Mouse (Mus musculus): Measurements from ENCODE around the gene Unc50.
A peak's percentile ranks its signal among the peaks of the same experiment; 100 is the strongest.

Unc50 gene

DNA sequence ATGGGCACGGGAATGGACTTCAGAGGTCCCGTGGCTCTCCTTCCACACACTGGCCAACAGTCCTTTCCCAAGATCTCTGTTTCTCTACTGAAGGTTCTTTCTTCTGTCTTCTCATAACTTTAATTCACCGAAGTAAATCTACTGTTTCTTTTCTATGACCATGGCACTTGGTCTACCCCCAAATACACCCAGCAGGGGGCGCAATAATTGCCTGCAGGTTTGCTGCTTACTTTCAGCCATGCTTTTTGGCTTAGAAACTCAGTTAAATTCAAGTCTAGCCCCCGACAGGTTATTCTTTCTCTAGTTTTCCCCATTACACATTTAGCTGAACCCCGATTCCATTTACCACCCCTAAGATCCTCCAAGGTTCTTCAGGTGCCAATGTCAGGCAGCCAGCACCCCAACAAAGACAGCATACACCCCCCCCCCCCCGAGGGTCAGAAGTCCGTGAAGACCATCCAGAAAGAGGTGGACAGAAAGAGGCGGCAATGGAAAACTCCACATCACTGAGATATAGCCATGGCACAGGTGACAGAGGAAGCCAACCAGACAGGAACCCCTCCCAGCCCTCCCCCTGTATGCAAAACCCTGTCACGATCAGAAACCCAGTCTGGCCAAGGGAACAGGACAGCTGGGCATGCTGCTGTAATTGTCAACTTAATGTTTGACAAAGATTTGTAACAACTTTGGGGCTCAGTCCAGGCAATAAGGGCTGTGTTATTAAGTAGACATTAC lies 18.6 kb downstream of the Unc50 start:
- peak; percentile 58 for DNase-seq (ENCODE audit: low read depth, low spot score)

DNA sequence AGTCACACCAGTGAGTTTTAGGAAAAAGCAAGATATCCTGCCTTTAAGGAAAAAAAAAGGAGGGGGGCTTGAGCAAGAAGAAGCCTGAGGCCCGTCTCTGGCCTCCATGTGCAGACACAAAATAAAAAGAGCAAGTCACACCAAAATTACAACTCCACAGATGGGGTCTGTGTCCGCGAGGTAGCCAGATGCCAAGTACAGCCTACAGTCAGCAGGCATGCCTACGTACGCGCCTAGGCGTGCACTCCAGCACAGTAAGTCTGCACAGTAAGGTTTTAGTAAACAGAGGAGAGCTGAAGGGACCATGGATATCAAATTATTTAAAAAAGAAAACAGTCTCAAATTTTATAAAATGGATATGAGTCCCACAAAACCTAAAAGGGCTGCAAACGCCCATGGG lies 21.3 kb downstream of the Unc50 start:
- no peak for DNase-seq (ENCODE audit: low read depth, low spot score)

DNA sequence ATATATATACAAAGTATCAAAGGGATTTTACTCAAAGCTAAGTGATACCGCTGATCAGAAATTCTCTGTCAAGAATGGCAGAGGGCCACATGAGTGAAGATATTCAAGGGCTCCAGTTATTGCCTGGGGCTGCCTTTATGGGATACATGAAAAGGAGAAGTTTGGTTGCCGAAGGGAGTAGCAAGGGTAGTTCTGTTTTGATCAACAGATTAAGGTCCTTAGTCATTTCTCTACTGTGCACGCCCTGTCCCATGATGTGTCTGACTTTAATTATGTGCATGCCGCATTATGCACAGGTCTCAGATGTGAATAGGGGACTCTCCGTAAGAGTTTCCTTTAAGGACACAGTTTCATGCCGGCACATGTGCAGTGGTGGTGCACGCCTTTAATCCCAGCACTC lies 27.6 kb downstream of the Unc50 start:
- no peak for DNase-seq (ENCODE audit: low read depth, low spot score)

DNA sequence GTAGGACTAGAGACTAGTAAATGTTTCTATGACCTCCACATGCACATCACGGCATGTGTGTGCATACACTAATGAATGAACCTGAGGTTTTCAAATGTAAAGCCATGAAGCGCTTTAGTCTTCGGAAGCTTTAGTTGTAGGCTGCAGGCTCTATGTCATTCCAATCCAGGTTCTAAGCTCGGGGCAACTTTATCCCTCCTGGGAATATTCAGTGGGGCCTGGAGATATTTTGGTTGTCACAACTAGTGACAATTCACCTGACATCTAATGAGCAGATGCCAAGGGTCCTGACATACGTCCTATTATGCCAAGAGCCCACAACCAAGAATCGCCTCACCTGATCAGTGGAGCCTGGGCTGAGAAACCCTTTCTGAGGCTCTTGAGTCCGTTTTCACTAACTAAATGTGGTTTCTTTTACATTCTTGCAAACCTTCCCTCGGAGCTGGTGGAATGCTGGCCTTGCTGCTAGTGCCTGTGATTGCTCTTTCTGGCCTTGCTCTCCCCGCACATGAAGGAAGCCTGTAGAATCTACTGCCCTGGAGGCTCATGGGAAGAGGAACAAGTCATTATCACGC lies 35.0 kb downstream of the Unc50 start:
- no peak for DNase-seq (ENCODE audit: low read depth, low spot score)

DNA sequence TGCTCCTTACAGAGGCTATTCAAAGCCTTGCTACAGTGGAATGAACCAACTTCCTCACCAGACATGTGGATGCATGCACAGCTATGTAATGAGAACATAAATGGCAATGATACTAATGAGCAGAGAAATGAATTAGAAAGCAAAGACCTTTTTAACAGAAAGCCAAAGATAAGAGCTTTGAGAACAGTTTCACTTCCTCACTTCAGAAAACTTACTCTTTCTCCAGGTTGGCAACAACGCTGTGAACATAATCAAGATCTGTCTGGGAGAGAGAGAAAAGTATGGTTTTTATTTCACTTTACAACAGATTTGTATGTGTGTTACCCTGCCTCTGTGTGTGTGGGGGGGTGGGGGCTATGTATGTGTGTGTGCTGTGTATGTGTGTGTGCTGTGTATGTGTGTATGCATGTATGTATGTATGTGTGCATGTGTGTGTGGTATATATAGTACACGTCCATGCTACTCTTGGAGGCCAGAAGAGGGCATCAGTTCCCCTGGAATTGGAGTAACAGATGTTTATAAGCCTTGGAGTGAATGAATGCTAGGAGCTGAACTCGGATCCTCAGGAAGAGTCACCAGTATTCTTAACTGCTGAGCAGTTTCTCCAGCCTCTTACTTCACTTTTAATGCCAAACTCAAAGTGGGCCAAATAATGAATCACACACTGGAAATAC lies 36.5 kb downstream of the Unc50 start:
- no peak for DNase-seq (ENCODE audit: low read depth, low spot score)

DNA sequence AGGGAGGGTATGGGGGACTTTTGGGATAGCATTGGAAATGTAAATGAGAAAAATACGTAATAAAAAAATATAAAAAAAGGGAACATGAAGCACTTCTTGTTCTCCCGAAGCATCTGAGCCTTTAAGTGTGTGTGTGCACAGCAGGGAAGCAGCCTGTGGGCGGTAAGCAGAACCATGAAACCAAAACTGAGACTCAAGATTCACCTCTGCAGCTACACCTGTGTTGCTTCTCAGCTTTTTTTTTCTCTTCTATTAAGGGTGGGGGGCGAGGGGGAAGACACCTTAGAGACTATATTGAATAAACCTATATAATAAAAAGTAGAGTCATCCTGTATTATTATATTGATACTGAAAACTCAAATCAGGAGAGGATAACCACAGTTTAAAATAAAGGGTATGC lies 37.9 kb downstream of the Unc50 start:
- no peak for DNase-seq (ENCODE audit: low read depth, low spot score)

DNA sequence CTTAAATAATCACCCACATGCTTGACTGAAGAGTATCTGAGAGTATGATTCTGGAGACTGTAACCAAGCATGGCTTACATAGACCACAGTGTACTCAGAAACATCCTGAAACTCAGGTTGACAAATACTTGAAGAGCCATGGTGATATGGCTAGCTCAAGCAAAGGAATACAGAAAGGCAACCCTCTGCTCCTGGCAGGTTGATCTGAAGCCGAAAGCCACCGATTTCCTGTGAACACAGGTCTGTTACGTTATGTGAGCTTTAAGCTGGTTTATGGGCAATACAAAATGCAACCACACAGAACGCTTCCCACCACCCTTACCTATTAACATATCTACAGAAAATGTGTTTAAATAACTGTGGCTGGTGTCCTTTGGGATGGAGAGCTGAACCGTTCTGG lies 39.1 kb downstream of the Unc50 start:
- DNase-seq (ENCODE audit: low read depth, low spot score): no peak

DNA sequence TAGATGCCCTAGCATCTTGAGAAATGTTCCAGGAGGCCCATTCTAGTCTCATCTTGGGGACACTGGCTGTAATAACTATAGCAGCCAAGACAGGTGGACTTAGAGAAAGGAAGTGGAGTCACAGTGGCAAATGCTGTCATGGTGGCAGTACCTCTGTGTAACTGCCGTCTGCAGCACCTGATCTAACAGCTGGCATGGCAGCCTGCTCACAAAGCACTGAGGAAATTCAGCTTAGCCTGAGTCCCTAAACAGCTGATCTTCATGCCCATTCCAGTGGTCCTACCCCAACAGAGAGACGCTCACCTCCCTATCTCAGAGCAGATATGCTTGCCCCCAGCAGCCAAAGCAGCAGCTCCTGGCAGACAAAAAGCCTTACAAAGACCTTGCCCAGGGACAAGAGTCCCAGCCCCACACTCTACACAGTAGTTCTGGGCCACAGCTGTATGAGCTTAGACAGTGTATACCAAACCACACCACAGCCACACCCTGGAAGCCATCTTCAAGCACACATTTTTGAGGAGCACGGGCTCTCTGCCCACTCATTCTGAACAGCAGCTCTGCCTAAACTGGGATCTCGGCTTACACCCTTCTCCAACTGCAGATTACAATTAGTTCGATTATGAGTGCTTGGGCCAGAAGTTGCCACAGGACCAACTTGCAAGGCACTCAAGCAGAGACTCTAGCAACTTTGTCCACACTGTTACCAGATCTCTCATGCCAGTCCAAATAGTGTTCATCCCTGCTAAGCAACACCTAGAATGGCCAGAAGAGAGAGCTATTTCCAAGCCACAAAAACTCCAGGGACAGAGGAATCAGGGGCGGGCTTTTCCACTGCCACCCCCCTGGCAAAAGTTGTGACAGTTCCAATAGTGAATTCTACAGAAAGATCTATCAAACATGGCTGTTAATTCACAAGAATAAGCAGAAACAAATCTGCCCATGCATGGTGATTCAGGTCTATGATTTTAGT lies 41.5 kb downstream of the Unc50 start:
- no peak for DNase-seq (ENCODE audit: low read depth, low spot score)

DNA sequence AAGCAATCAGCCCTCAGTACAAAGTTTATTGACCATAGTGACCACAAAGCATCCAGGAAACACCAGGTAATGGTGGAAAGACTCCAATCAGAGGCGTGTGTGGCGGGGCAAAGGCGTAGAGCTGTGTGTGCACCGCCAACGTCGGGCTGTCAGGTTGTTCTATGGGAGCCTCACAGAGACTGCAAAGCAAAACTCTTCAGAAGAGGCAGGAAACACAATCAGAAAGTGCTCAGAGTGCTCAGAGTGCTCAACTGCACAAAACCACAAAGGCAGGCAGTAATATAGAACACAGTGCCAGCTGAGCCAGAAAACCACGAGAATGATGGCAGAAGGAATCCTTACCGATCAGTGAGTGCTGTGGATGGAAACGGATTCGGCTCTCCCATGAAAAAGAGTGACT lies 43.3 kb downstream of the Unc50 start:
- DNase-seq (ENCODE audit: low read depth, low spot score): no peak

DNA sequence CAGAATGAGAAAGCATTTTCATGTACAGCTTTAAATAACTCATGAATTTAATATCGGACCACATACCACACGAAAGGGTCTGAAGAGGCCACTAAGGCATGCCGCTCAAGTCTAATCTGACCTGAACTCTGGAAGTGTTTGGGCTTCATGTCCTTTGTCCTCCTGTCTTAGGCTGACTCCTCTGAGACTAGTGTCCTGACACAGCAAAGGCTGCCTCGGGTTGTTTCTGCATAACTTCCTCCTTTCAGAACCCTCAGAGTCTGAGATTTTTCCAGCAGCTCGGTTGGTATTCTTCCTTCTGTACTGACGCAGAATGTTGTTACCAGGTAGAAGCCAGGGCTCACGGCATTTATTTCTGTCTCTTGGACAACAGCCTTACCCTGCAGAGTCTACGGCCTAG lies 44.1 kb downstream of the Unc50 start:
- no peak for DNase-seq (ENCODE audit: low read depth, low spot score)

DNA sequence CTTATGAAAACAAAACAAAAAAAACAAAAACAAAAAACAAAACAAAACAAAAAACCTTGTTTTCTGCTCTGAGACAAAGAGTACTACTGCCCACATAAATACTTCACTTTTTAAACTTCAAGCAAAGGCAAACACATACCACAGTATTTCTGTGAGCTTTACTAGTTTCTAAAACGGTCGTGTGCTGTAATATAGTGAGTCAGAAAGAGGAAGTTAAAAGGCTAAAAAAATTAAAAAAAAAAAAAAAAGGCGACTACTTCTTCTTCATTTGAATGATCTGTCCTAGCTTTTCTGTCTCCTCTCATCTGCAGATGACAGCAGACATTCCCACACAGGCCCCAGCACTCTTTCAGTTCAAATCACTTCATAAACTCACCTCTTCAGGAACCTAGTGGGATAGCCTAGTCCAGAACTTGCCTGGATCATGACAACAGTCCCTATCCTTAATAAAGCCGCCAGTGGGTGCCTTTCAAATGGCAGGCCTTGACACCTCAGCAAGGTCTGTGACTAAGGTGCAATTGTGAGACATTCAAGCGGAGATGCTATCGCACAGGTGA lies 44.8 kb downstream of the Unc50 start:
- DNase-seq (ENCODE audit: low read depth, low spot score): no peak

DNA sequence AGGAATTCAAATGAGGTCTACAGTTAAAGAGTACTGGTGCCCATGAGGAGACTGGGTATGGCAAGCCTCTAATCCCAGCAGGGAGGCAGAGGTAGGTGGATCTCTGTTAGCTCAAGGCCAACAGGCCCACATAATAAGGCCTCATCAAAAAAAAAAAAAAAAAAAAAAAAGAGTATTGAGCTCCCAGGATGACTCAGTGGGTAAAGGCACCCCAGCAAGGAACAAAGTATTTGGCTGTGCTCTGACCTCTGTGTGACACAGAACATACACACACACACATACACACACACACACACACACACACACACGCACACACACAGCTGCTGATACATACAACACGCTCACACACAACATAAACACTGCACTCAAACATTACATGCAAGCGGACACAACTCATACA lies 45.4 kb downstream of the Unc50 start:
- no peak for DNase-seq (ENCODE audit: low read depth, low spot score)

DNA sequence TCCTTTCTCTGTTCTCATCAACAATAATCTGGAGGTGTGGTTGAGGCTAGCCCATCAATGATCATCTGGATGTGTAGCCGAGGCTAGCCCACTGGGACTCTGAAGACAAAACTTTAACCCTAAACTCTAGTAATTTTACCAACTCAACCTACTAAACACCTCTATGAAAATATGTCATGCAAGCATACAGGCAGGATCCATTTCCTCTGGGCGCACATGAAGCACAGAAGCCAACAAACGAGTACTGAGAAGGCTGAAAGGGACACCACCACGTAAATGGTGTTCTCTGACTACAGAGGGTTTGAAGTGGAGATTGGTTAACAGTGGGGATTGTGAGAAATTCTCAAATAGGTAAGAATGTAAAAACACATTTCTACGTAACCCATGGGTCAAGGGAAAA lies 47.3 kb downstream of the Unc50 start:
- DNase-seq (ENCODE audit: low read depth, low spot score): no peak

DNA sequence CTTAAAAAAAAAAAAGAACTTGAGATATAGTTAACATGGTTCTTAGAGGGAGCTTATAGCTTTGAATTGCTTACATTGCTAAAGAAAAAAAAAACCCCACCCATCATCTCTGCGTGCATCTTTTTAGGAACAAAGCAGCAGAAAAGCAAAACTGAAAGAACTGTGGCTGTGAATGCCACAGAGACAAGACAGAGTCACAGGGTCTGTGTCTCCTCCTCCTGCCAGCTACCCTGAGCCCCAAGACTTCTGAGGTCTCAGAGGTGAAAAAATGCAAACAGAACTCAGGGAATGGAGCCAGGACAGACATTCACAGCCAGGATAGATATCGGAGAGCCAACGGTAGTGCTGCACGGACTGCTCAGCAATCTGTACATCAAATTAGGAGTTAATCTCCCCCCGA lies 48.0 kb downstream of the Unc50 start:
- no peak for DNase-seq (ENCODE audit: low read depth, low spot score)

DNA sequence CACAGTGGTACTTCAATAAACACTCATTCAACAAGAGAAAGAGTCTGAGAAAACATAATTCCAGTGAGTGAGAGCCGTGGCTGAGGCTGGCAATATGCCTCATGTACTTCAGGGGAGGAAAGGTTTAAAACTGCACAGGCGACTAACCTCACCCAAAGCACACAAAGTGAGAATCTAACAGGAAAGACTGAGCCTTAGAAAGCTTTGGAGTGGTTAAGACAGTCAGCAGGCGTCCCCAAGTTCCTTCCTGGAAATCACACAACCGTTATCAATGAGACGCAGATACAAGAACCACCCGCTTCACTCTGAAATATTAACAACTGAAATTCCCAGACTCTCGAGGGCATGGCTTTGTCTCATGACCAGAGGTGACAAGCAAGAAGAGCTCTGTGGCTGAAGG lies 48.5 kb downstream of the Unc50 start:
- DNase-seq (ENCODE audit: low read depth, low spot score): no peak

DNA sequence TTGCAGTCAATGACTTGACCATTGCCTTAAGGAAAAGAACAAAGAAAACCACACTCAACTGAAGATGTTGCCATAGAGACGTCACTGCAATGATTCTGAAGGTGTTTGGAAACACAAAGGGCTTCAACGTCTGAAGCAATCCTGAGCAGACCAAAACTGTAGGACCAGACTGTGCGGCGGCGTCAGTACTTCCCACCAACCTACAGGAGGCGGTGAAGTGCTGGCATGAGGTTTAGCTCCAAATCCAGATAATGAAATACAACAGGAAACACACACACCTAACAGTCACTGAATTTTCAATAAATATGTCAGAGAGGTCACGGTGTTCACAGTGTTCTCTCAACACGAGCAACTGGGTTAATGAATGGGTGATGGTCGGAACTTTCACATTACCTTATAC lies 49.1 kb downstream of the Unc50 start:
- DNase-seq (ENCODE audit: low read depth, low spot score): peak; percentile 52

DNA sequence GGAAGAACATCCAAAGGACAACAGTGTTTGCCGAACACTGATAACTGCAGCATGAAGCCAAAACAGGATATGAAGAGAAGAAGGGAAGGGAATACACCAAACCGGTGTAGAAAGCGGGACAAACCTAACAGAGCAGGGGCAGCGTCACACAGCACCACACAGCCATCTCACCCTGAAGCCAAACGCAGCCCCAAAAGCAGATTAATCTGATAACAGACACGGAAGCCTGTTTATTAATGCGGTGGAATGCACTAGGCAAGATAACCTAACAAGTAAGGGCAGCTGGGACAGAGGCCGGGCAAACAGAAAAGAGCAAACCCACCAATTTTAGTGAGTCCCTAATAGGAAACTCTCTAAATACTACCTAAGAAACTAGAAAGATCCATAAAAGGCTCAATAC lies 49.8 kb downstream of the Unc50 start:
- DNase-seq (ENCODE audit: low read depth, low spot score): no peak

DNA sequence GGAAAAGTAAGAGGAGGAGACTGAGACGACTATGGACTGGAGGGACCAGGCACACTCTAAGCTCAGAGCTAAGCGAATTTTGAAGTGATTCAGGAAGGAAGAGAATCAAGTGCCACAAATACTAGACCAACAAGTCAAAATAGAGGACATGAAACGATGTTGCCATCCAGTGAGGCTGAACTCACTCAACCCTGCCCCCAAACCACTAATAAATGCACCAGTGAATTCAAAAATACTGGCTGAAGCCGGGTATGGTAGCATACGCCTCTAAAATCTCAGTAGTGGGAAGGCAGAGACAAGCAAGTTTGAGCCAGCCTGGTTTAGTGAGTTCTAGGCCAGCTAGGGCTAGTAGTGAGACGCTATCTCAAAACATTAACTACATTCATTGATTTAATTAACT lies 50.8 kb downstream of the Unc50 start:
- DNase-seq (ENCODE audit: low read depth, low spot score): no peak

DNA sequence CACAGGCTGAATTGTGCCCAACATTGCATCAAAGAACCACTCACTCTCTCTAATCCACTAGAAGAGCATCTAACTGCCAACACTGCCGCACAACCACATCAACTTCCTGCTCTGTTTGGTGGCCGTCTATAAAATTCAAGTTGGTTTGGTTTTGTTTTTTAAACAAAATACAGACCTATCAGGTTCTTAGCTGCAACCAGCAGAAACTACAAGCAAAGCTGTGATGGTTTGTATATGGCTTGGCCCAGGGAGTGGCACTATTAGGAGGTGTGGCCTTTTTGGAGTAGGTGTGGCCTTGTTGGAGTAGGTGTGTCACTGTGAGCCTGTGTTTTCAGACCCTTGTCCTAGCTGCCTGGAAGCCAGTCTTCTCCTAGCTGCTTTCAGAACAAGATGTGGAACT lies 51.4 kb downstream of the Unc50 start:
- DNase-seq (ENCODE audit: low read depth, low spot score): no peak

DNA sequence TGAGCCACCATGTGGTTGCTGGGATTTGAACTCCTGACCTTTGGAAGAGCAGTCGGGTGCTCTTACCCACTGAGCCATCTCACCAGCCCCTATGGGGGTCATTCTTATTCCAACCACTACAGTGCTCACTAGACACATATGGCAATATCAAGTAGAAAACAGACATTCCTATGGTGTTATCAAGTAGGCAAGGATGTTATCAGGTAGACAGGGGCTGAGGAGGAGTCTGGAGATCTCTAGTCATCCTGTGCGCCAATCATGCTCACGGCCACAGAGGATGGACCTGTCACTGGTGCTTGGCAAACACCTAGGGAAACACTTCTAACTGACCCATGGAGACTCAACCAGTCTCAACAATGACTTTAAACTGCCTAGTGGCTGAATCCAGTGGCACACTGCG lies 54.7 kb downstream of the Unc50 start:
- DNase-seq (ENCODE audit: low read depth, low spot score): no peak

DNA sequence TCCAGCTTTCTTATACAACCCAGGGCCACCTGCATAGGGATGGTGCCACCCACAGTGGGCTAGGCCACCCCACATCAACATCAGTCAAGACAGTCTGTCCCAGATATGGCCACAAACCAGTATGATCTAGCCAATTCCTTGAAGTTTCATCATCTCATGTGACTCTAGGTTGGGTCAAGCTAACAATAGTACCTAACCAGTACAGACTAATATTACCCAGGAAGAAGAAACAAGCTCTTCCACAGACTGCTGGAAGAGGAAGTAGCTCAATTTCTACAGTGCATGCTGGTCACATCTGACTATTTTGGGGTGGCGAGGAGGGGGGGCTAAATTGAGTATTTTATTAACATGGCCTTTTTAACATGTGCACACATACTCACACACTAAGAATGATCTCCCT lies 56.5 kb downstream of the Unc50 start:
- no peak for DNase-seq (ENCODE audit: low read depth, low spot score)

DNA sequence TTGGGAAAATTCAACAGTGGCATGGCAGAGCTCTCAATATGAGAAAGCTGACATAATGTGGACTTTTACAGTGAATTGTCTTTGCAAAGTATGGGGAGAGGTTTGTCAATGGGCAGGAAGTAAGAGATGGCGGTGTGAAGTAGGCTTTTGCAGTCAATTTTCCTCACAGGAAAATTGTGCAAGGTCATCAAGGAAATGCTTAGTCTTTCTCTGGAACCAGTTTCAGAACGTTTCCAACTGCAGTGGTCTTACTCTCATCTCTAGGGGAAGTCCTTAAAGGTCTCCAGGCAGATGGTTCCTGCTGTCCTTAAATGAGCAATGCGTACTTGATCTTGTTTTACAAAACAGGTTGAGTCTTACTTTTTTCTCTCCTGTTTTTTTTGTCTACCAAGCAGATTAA lies 57.1 kb downstream of the Unc50 start:
- DNase-seq (ENCODE audit: low read depth, low spot score): no peak
